Mouse (Mus musculus): ENCODE measurements around the gene Ryr2.
"Not testable (repeated sequence)": the region's sequence is repeated elsewhere in the genome, so short reads cannot be mapped to it uniquely, and the experiment has no call there.

Gene Ryr2

GRCm38 (mm10) chr13:11880503-11881227, 226.1 kb downstream of the Ryr2 start:
- DNase-seq (ENCODE audit: low spot score in 2 of 2), result no peak

- DNase-seq (ENCODE audit: low spot score in 2 of 2), result no peak
Measured at GRCm38 (mm10) chr13:11879037-11879436, 227.7 kb downstream of the Ryr2 start.

DNA sequence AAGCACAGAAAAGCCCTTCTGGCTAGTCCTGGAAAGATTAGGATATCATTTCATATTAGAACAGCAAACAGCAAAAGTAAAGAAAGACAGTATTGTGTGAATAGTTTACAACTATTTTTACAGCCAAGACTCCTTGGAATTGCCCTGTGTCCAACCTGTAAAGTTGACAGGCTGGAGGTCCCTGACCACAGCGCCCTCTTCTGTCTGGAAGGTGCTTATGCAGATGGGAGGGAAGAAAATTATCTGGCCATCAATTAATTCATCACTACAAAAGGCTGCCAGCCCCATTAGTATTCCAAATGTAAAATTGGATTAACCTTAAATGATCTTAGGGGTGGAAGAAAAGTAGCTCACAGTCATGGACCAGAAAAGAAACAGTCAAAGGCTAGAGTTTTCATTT, 231.9 kb downstream of the Ryr2 start:
- no peak for DNase-seq (ENCODE audit: low spot score in 2 of 2)

GRCm38 (mm10) chr13:11869971-11870370, 236.8 kb downstream of the Ryr2 start:
- no peak for DNase-seq (ENCODE audit: low spot score in 2 of 2)

DNA sequence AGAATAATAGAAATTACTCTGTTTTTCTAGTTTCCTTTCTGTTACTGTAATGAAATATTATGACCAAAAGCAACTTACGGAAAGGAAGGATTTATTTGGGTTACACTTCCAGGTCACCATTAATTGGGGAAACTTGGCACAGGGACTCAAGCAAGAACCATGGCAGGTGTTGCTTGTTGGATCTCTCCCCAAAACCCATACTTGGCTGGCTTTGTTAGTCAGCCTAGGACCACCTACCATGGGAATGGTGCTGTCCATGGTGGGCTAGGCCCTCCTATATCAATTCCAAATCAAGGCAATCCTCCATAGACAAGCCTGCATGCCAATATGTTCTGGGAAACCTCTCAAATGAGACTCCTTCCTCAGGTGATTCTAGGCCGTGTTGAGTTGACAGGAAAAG, 237.3 kb downstream of the Ryr2 start:
- no peak for DNase-seq (ENCODE audit: low spot score in 2 of 2)

DNA sequence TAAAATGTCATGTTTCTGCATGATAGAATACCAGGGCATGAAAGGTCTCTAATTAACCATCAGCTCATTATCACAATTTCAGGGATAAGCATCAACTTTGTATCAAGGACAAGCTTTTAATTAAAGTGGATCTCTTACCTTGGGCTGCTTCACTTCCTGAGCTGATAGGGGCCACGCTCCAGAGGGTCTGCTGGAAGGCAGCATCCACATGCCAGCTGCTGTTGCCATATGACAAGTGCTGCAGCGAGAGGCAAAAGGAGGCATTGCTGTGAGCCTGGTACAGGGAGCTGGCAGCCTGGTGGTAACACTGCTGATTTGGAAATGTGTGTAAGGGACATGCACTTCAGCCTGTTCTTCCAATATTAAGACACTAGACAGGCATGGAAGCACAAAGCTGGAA, 237.8 kb downstream of the Ryr2 start:
- DNase-seq (ENCODE audit: low spot score in 2 of 2), result no peak

DNA sequence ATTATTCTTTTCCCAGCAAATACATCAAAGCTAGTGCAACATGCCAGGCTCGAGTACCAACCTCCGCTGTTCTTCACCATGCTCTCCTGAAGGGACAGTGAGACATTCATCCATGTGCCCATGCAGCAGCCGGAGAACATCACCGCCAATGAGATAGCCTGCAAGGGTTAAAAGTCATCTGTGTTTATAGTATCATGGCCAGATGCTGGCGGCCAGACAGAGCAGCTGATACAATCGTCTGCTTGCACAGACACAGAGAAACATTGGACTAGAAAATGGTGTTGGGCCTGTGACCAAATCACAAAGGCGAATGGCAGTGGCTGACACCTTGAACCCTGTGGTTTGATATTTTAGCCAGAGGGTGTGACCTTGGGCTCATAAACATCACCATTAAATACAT, 238.7 kb downstream of the Ryr2 start:
- DNase-seq (ENCODE audit: low spot score in 2 of 2), result no peak

- DNase-seq (ENCODE audit: low spot score in 2 of 2), result no peak
Measured at GRCm38 (mm10) chr13:11865261-11865660, 241.5 kb downstream of the Ryr2 start.

- DNase-seq (ENCODE audit: low spot score in 2 of 2), result no peak
Measured at GRCm38 (mm10) chr13:11851691-11852090, 255.1 kb downstream of the Ryr2 start.

GRCm38 (mm10) chr13:11843889-11844288, 262.9 kb downstream of the Ryr2 start:
- no peak for DNase-seq (ENCODE audit: low spot score in 2 of 2)

DNA sequence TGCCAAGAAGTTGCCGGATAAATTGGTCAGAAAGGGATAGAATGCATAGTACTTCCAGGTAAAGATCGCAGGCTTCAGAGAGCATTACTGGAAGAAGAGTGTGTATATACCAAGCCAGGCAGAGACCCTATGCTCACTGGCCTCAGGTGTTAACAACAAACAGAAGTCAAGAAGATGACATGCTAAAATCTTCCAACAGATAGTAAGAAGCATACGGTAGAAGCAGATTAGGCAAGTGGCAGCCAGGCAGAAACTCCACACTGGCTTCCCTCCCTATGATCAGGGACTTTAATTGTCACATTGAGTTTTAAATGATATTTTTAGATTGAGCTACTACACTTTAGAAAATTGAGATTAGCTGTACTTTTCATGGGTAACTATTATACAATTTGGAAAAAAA, 268.9 kb downstream of the Ryr2 start:
- no peak for DNase-seq (ENCODE audit: low spot score in 2 of 2)

GRCm38 (mm10) chr13:11837152-11837551, 269.6 kb downstream of the Ryr2 start:
- no peak for DNase-seq (ENCODE audit: low spot score in 2 of 2)

DNA sequence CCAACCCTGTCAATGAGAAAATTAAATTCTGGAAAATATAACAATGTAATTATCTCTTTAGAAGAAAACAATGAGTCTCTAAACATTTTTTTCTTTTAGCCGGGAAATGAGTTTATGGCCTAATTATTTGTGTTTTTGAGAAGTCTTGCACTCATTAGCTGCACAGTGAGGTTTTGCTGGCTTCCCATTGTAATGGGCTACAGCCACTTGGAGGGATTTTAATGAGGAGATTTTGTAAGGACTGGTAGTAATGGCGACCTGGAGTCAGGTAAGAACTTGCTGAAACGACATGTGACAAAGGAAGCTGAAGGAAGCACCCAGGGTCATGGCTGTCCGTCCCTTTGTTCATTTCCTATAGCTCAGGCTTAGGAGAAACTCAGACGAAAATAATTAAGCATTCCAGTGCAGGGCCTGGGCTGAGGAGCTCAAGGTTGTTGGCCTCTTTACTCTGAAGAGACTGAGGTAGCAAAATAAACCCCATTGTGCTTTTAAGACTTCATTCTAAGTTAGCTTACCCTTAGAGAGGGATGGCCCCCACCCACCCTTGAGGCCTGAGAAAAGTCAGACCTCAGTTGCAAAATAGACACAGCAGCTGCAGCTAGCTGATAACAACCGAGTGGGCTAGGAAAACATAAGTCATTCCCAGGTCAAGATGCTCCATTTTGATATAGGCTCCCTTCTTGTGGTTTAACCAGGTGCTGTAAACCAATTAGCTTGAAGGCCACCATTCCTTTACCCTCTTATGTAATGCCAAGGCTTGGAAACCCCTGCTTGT, 270.3 kb downstream of the Ryr2 start:
- no peak for DNase-seq (ENCODE audit: low spot score in 2 of 2)

DNA sequence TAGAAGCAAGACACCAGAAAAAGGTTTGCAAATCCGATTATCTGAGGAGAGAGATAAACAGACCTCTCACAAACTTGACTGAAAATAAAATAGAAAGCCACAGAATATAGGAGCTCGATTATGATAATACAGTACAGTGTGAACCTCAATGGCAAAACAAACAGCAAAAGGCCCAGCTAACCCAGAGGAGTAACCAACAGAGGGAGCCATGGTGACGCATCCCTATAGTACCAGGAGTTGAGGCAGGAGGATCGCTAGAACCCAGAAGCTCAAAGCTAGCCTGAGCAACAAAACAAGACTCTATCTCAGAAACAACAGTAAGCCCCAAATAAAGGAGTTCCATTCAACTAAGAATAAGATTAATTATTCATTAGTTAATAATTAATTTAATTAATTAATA, 275.5 kb downstream of the Ryr2 start:
- no peak for DNase-seq (ENCODE audit: low spot score in 2 of 2)

DNA sequence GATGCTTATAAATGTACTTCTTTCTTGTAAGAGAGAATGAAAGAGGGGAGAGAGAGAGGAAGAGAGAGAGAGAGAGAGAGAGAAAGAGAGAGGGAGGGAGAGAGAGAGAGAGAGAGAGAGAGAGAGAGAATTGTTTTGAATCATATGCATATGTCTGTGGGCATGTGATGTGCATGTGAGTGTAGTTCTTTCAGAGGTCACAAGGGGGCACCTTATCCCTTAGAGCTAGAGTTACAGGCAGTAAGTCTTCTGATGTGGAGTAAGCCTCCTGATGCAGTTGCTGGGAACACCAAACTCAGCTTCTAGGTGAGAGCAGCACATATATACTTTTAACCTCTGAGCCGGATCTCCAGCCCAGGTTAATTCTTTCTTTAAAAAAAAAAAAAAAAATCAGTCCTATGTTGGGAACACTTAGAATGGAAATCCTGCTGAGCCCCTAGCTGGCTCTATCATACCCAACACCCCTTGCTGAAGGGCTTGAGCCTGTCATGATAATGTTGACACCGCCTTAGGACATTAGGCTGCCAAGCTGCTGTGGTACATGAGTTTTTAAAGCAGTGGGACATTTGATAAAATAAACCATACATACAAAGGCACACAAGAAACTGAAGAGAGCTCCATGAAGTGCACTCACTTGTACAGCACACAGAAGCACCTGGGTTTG, 281.1 kb downstream of the Ryr2 start:
- DNase-seq (ENCODE audit: low spot score in 2 of 2), result no peak

- DNase-seq (ENCODE audit: low spot score in 2 of 2), result no peak
Measured at GRCm38 (mm10) chr13:11818723-11819122, 288.0 kb downstream of the Ryr2 start.

GRCm38 (mm10) chr13:11809365-11809764, 297.4 kb downstream of the Ryr2 start:
- DNase-seq (ENCODE audit: low spot score in 2 of 2), result not testable (repeated sequence)

DNA sequence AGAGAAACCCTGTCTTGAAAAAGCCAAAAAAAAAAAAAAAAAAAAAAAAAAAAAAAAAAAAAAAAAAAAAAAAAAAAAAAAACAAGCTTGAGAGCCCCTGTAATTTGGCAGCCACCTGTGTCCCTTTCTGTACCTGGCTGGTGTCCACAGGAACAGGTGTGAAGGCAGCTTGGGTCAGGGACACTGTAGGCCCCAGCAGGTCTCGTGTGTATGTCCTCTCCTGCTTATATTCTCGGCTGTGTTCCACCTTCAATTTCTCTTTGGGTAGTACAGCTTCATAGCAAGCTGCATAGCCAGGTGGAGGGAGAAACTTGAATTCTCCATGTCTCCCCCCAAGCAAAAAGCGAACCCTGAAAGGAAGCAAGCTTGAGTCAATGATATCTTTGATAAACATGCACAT, 314.2 kb downstream of the Ryr2 start:
- DNase-seq (ENCODE audit: low spot score in 2 of 2), result no peak

GRCm38 (mm10) chr13:11790536-11790935, 316.2 kb downstream of the Ryr2 start:
- no peak for DNase-seq (ENCODE audit: low spot score in 2 of 2)

GRCm38 (mm10) chr13:11782411-11783155, 324.2 kb downstream of the Ryr2 start:
- no peak for DNase-seq (ENCODE audit: low spot score in 2 of 2)

- no peak for DNase-seq (ENCODE audit: low spot score in 2 of 2)
Measured at GRCm38 (mm10) chr13:11781065-11781464, 325.7 kb downstream of the Ryr2 start.

- DNase-seq (ENCODE audit: low spot score in 2 of 2), result no peak
Measured at GRCm38 (mm10) chr13:11777726-11778125, 329.0 kb downstream of the Ryr2 start.

Measured in urinary bladder, adult 18-20 months (tissue).